Mouse (Mus musculus): ENCODE results near the gene Ccr3. TPM values are rescaled to one million over a fixed set of nuclear protein-coding genes. Genes with fewer than 3 reads are reported as not detected.

Gene Ccr3
- total RNA-seq (2023), result 1.7 TPM

DNA sequence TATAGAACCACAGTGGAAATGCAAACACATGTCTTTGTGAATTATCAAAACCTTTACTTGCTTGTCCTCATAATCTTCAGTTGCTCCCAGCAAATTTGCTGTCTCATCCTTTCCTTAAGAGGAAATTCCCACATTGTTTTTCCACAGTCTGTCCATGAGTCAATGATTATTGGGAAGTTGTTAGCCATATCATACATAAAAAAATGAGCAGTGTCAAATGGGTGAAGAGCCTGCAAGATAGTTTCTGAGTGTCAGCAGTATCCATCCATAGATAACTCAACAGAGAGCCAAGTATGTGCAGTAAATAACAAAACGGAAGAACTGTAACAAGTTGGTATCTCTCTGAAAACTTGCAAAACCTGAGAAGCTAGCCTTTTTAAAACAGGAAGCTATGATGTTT, at the start of gene Ccr3:
TSS of gene Ccr3 (plus strand) at position 301 of the 400 bp plus-strand sequence.

DNA sequence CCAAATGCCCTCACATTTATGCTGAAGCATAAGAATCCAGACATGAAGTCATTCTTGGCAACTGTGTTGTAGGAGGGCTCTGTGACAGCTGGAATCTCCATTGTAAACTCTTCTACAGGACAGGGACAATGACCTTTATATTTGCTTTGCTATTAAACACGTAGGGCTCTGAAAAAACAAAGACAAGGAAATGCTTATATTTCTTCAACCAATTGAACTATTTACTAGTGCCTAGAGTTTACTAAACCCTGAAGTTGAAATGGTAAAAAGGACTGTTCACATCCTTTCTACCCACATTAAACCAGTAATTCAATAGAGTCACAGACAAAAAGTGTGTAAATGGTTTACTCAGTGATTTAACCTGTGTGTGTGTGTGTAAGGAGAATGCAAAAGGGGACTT, 43.5 kb upstream of the Ccr3 start, which contains the start of gene Ccr1l1:
TSS of gene Ccr1l1 (minus strand) at position 101 of the 400 bp plus-strand sequence.

Other genes with a start within 250 kb of the Ccr3 start
- 1.1 TPM for gene Cxcr6, start 215.5 kb upstream of the Ccr3 start, total RNA-seq (2023)
- gene Fyco1, start 170.1 kb upstream of the Ccr3 start, total RNA-seq (2023), result 33.9 TPM
- gene Xcr1, start 159.9 kb upstream of the Ccr3 start, total RNA-seq (2023), result 0.29 TPM
- 0.70 TPM for gene Ccr1, start 53.3 kb upstream of the Ccr3 start, total RNA-seq (2023)
- not detected for gene Ccr1l1, start 43.6 kb upstream of the Ccr3 start, total RNA-seq (2023)
- 1.6 TPM for gene Ccr2, start 80.0 kb downstream of the Ccr3 start, total RNA-seq (2023)
- 7.7 TPM for gene Ccr5, start 99.6 kb downstream of the Ccr3 start, total RNA-seq (2023)

Data from CD4-positive naive resting alpha-beta T cell, adult 76 days (primary cell).